Comparison of ENCODE assay signal across 15 mouse cellular contexts in the genomic region with DNA sequence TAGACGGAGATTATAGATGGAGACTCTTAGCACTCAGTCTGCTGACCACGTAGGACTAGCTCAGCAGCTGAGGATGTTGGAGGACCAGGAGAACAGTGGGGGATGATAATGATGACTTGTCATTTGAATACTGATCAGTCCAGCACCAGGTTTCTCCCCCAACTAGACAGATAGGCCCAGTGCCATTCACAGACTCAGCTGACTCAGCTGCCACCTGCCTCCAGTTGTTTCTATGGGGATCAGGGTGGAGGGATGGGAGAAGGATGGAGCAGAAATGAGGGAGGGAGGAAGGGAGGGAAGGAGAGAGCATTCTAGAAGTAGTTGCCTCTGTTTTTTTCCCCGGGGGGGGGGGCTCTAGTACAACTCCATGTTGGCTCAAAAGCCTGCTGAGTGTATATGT.
"Had no signal": no experiment of that assay in that cellular context is flagged by ENCODE, and none has a peak within 500 bp of the region (broad histone marks: within the 10 kb centered on the region; RNA-seq: fewer than 3 reads in every experiment).

No protein-coding gene starts in this region.

- DNase-seq: gastrocnemius, postnatal 14 days; heart, adult 18-20 months; heart, postnatal 10 days; heart, postnatal 4 days; kidney, adult 18-20 months; kidney, adult 8-10 months; kidney, postnatal 10 days; kidney, postnatal 25 days; kidney, postnatal 4 days; liver; liver, embryonic 13.5 days; liver, postnatal 0 days had no signal

- ATAC-seq: inflammation-experienced regulatory T-cells, adult 6 months; intestine, embryonic 15.5 days; intestine, postnatal 0 days; liver, postnatal 0 days had no signal
